ENCODE assay signal across 7 mouse cellular contexts in the genomic region with DNA sequence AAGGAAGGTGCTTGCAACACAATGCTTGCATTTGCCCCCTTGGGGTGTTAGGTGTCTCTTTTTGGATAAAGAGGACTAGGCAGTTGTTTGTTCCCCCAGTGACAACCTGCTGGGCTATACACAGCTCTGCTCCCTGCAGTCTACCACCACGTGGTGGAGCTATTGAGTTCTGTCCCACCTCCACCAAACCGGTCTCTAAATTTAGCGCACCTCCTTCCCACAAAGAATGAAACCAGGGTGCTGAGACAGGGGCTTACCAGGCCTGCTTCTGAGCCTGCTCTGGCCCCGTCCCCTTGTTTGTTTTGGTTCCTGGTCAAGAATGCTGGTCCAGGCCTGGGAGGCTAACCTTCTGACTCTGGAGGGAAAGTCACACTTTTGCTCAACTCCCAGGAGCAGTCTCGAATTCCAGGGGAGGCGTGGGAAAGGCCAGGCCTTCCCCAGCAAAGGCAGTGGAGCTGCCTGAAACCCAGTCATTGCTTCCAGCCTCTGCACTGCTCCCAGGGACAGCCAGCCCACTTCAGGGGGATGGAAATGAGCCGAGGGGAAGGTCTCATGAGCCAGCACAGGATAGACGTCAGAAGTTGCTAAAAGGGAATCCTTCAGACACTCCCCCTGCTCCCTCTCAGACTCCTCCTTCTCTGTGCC. TPM values are rescaled to one million over a fixed set of nuclear protein-coding genes. Genes with fewer than 3 reads are reported as not detected.
DNase-seq lines count a peak whose midpoint lies in the region; ATAC-seq and TF ChIP-seq lines count a peak whose summit lies in the region.

No protein-coding gene starts in this region.

- no peaks in the 10 kb centered on the region for H3K27me3 ChIP-seq in spleen, adult 2 months (ENCODE audit: control insufficient read depth, insufficient read depth, low read length)
- H3K27me3 ChIP-seq in forebrain, embryonic 16.5 days (replicated peaks; ENCODE audit: control insufficient read depth, insufficient read depth, low read length), result no peaks in the 10 kb centered on the region
- H3K27me3 ChIP-seq in liver, adult 2 months (ENCODE audit: control insufficient read depth, insufficient read depth, low read length), result no peaks in the 10 kb centered on the region

- 0 out of 2 replicates have a peak overlapping the region, but pooled peaks have one; percentile 43 for H3K27ac ChIP-seq in spleen, adult 2 months (ENCODE audit: insufficient read depth, low read length)
- H3K27ac ChIP-seq in forebrain, embryonic 16.5 days (ENCODE audit: low read length), result no peak overlapping the region
- no peak overlapping the region for H3K27ac ChIP-seq in liver, adult 2 months (replicated peaks; ENCODE audit: insufficient read depth, low read depth, low read length)

- H3K9ac ChIP-seq in forebrain, embryonic 16.5 days (replicated peaks; ENCODE audit: low read depth, low read length), result 0 out of 2 replicates have a peak overlapping the region, but pooled peaks have one; percentile 13
- H3K9ac ChIP-seq in liver, adult 2 months (ENCODE audit: low read depth, low read length), result no peak overlapping the region

- peak; percentile 17 to 27 for DNase-seq in spleen, adult 2 months (ENCODE audit: low read depth in 1 of 2, low spot score in 2 of 2)
- no peak for DNase-seq in spleen, adult 12 weeks (ENCODE audit: low spot score)
- peak; percentile 77 for DNase-seq in adrenal gland, postnatal 14 days
- peak; percentile 44 for DNase-seq in liver, adult 2 months (ENCODE audit: extremely low read depth, low read depth, low spot score)
- peak; percentile 32 for DNase-seq in right cerebral cortex, postnatal 4 days

- no peaks in the 10 kb centered on the region for H3K36me3 ChIP-seq in spleen, adult 2 months (ENCODE audit: control insufficient read depth, insufficient read depth, low read length)
- no peaks in the 10 kb centered on the region for H3K36me3 ChIP-seq in forebrain, embryonic 16.5 days (ENCODE audit: control insufficient read depth, insufficient read depth)
- H3K36me3 ChIP-seq in liver, adult 2 months (ENCODE audit: control insufficient read depth, insufficient read depth, low read length), result no peaks in the 10 kb centered on the region

- H3K9me3 ChIP-seq in forebrain, embryonic 16.5 days (ENCODE audit: control insufficient read depth, low read length), result no peaks in the 10 kb centered on the region

- no peak for ATAC-seq in forebrain, embryonic 16.5 days
- peak; percentile 65 to 67 for ATAC-seq in hematopoietic stem cell, adult 5-6 weeks (replicated peaks in 1 of 2; ENCODE audit: insufficient read depth in 1 of 2, low FRiP score in 2 of 2, low TSS enrichment in 1 of 2, low read depth in 1 of 2, poor library complexity in 2 of 2, severe bottlenecking in 2 of 2)

- no peak overlapping the region for H3K4me3 ChIP-seq in spleen, adult 2 months (ENCODE audit: extremely low read depth, insufficient read depth, insufficient read length)
- H3K4me3 ChIP-seq in forebrain, embryonic 16.5 days (replicated peaks; ENCODE audit: low read length), result no peak overlapping the region
- H3K4me3 ChIP-seq in liver, adult 2 months (ENCODE audit: insufficient read depth, low read depth, low read length), result no peak overlapping the region

- no peaks in the 10 kb centered on the region for H3K4me1 ChIP-seq in spleen, adult 2 months (ENCODE audit: control insufficient read depth, insufficient read depth, insufficient read length)
- H3K4me1 ChIP-seq in forebrain, embryonic 16.5 days (replicated peaks; ENCODE audit: control insufficient read depth, insufficient read depth, low read length), result no peaks in the 10 kb centered on the region
- H3K4me1 ChIP-seq in liver, adult 2 months (ENCODE audit: control insufficient read depth, insufficient read depth, low read length), result 0 out of 2 replicates have a peak, but pooled peaks cover 2% of the 10 kb centered on the region

- H3K79me2 ChIP-seq in liver, adult 2 months (ENCODE audit: control insufficient read depth, insufficient read depth, low read length), result no peaks in the 10 kb centered on the region

- WGBS in spleen, adult 2 months, result 44% methylated on average over 8 of the region's 8 CpGs
- 39% methylated on average over 8 of the region's 8 CpGs for WGBS in forebrain, embryonic 16.5 days
- WGBS in liver, adult 2 months, result 28% methylated on average over 8 of the region's 8 CpGs

- TF ChIP-seq CTCF in spleen, adult 2 months (IDR thresholded peaks at IDR 0.05; ENCODE audit: extremely low read depth, insufficient read depth, insufficient read length, insufficient replicate concordance), result no peak
- peak; percentile 71 for TF ChIP-seq CTCF in liver, adult 2 months (IDR thresholded peaks at IDR 0.05; ENCODE audit: low read depth, low read length)

- TF ChIP-seq POLR2A in spleen, adult 2 months (IDR thresholded peaks at IDR 0.05; ENCODE audit: low read depth, low read length), result no peak
- no peak for TF ChIP-seq POLR2A in liver, adult 2 months (IDR thresholded peaks at IDR 0.05; ENCODE audit: extremely low read depth, insufficient read depth, low read length)

- no peak overlapping the region for H3K4me2 ChIP-seq in forebrain, embryonic 16.5 days (ENCODE audit: low read length)

RNA-seq across cellular contexts. Expression of gene Neurl1b, which starts 37.1 kb away (rescaled TPM):
- 7.9 and 14.5 TPM in 2 replicates for polyA plus RNA-seq in spleen, adult 2 months (2012; rRNA removed)
- total RNA-seq in adrenal gland, postnatal 14 days (2021), result 50.0 and 51.1 TPM in 2 replicates
- 2.4 and 4.1 TPM in 2 replicates for polyA plus RNA-seq in forebrain, embryonic 16.5 days (2015; fragmentation: Nextera tagmentation; extraction: Ambion mirVana)
- 4.5 and 7.0 TPM in 2 replicates for total RNA-seq in hematopoietic stem cell, adult 5-6 weeks (2017)
- total RNA-seq in liver, adult 2 months (2014; rRNA removed), result 0.46 and 1.8 TPM in 2 replicates
- polyA plus RNA-seq in liver, adult 2 months (2012; rRNA removed), result 0.57 and 0.83 TPM in 2 replicates
